Mouse (Mus musculus): ENCODE data around the gene Hist1h2ak. TPM values are rescaled to one million over a fixed set of nuclear protein-coding genes. Genes with fewer than 3 reads are reported as not detected.
A peak's percentile ranks its signal among the peaks of the same experiment; 100 is the strongest.
"Not testable (repeated sequence)": the region's sequence is repeated elsewhere in the genome, so short reads cannot be mapped to it uniquely, and the experiment has no call there.

Hist1h2ak gene
- polyA plus RNA-seq, 1 experiment from 2014 or later: 3.3 TPM

- Histone ChIP-seq H3K4me2 (ENCODE audit: low read length) (no peak overlapping the region), H3K27me3 (replicated peaks; ENCODE audit: control insufficient read depth, insufficient read depth, low read length) (no peaks in the 10 kb centered on the region), H3K36me3 (ENCODE audit: control insufficient read depth, insufficient read depth, low read length) (no peaks in the 10 kb centered on the region), H3K4me1 (ENCODE audit: control insufficient read depth, insufficient read depth, low read depth, low read length) (peaks cover 11% of the 10 kb centered on the region), H3K9ac (ENCODE audit: low read depth, low read length) (no peak overlapping the region), H3K27ac (ENCODE audit: low read depth, low read length) (no peak overlapping the region), H3K4me3 (ENCODE audit: low read length) (no peak overlapping the region), H3K9me3 (ENCODE audit: control insufficient read depth, low read length) (no peaks in the 10 kb centered on the region)
- 36% methylated on average over 5 of the region's 5 CpGs for WGBS
- ATAC-seq: no peak
These were observed 30.4 kb downstream of the Hist1h2ak start for GRCm38 (mm10) chr13:21722993-21723836.

GRCm38 (mm10) chr13:21722373-21722925 lies 31.2 kb downstream of the Hist1h2ak start:
- Histone ChIP-seq H3K4me3 (ENCODE audit: low read length) (peak overlapping the region; percentile 45), H3K36me3 (ENCODE audit: control insufficient read depth, insufficient read depth, low read length) (no peaks in the 10 kb centered on the region), H3K9ac (ENCODE audit: low read depth, low read length) (peak overlapping the region; percentile 59), H3K27me3 (replicated peaks; ENCODE audit: control insufficient read depth, insufficient read depth, low read length) (no peaks in the 10 kb centered on the region), H3K27ac (ENCODE audit: low read depth, low read length) (peak overlapping the region; percentile 81), H3K4me1 (ENCODE audit: control insufficient read depth, insufficient read depth, low read depth, low read length) (peaks cover 15% of the 10 kb centered on the region), H3K9me3 (ENCODE audit: control insufficient read depth, low read length) (no peaks in the 10 kb centered on the region), H3K4me2 (ENCODE audit: low read length) (peak overlapping the region; percentile 70)
- 4% methylated on average over 6 of the region's 11 CpGs for WGBS
- ATAC-seq: peak; percentile 19; the same call in 1 of the 2 replicates

- ATAC-seq: peak; percentile 98
- Histone ChIP-seq H3K4me1 (ENCODE audit: control insufficient read depth, insufficient read depth, low read depth, low read length) (peaks cover 18% of the 10 kb centered on the region), H3K4me2 (ENCODE audit: low read length) (peak within 1 kb of the TSS; percentile 70), H3K9ac (ENCODE audit: low read depth, low read length) (peak within 1 kb of the TSS; percentile 59), H3K27ac (ENCODE audit: low read depth, low read length) (peak within 1 kb of the TSS; percentile 81), H3K4me3 (ENCODE audit: low read length) (peak within 1 kb of the TSS; percentile 45)
- H3K9me3 ChIP-seq (ENCODE audit: control insufficient read depth, low read length); H3K36me3 ChIP-seq (ENCODE audit: control insufficient read depth, insufficient read depth, low read length); H3K27me3 ChIP-seq (replicated peaks; ENCODE audit: control insufficient read depth, insufficient read depth, low read length): not testable (repeated sequence)
- 0% methylated on average over 31 of the region's 37 CpGs for WGBS
These were observed 31.8 kb downstream of the Hist1h2ak start, which contains the start of gene Hist1h2bm for GRCm38 (mm10) chr13:21721757-21722372. Hist1h2bm (plus strand) TSS chr13:21722044.

DNA sequence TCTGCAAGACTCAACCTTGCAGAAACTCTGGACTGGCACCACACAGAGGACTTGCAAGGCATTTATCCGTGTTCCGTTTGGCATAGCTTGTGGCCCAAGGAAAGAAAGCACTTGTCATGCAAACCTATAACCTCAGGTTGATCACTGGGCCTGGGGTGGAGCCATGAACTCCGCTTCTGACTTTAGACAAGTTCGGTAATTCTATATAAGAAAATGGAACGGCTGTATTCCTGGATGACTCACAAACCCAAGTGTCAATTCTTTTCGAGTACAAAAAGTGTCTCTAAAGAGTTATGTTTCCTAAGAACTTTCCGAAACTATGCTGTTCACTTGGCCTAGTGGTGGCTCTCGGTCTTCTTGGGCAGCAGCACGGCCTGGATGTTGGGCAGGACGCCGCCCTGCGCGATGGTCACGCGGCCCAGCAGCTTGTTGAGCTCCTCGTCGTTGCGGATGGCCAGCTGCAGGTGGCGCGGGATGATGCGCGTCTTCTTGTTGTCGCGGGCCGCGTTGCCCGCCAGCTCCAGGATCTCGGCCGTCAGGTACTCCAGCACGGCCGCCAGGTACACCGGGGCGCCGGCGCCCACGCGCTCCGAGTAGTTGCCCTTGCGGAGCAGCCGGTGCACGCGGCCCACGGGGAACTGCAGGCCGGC lies 32.4 kb downstream of the Hist1h2ak start:
- 2% methylated on average over 16 of the region's 44 CpGs for WGBS
- H3K9ac ChIP-seq (ENCODE audit: low read depth, low read length): peak overlapping the region; percentile 48; the same call in 1 of the 2 replicates
- peak overlapping the region; percentile 45 for H3K4me3 ChIP-seq (ENCODE audit: low read length)
- H3K4me1 ChIP-seq (ENCODE audit: control insufficient read depth, insufficient read depth, low read depth, low read length): peaks cover 20% of the 10 kb centered on the region
- H3K27ac ChIP-seq (ENCODE audit: low read depth, low read length): peak overlapping the region; percentile 54; the same call in 1 of the 2 replicates
- not testable (repeated sequence) for H3K27me3 ChIP-seq (replicated peaks; ENCODE audit: control insufficient read depth, insufficient read depth, low read length); H3K36me3 ChIP-seq (ENCODE audit: control insufficient read depth, insufficient read depth, low read length); ATAC-seq; H3K9me3 ChIP-seq (ENCODE audit: control insufficient read depth, low read length)
- peak overlapping the region; percentile 70 for H3K4me2 ChIP-seq (ENCODE audit: low read length)

- no peaks in the 10 kb centered on the region for H3K9me3 ChIP-seq (ENCODE audit: control insufficient read depth, low read length)
- 60% methylated on average over 4 of the region's 4 CpGs for WGBS
- no peak overlapping the region for H3K27ac ChIP-seq (ENCODE audit: low read depth, low read length)
- H3K4me1 ChIP-seq (ENCODE audit: control insufficient read depth, insufficient read depth, low read depth, low read length): peaks cover 28% of the 10 kb centered on the region
- peak overlapping the region; percentile 58 for H3K9ac ChIP-seq (ENCODE audit: low read depth, low read length)
- H3K36me3 ChIP-seq (ENCODE audit: control insufficient read depth, insufficient read depth, low read length): no peaks in the 10 kb centered on the region
- H3K27me3 ChIP-seq (replicated peaks; ENCODE audit: control insufficient read depth, insufficient read depth, low read length): no peaks in the 10 kb centered on the region
- no peak for ATAC-seq
- H3K4me3 ChIP-seq (ENCODE audit: low read length): peak overlapping the region; percentile 41
- H3K4me2 ChIP-seq (ENCODE audit: low read length): peak overlapping the region; percentile 67
These were observed 35.1 kb downstream of the Hist1h2ak start for GRCm38 (mm10) chr13:21718381-21719080.

DNA sequence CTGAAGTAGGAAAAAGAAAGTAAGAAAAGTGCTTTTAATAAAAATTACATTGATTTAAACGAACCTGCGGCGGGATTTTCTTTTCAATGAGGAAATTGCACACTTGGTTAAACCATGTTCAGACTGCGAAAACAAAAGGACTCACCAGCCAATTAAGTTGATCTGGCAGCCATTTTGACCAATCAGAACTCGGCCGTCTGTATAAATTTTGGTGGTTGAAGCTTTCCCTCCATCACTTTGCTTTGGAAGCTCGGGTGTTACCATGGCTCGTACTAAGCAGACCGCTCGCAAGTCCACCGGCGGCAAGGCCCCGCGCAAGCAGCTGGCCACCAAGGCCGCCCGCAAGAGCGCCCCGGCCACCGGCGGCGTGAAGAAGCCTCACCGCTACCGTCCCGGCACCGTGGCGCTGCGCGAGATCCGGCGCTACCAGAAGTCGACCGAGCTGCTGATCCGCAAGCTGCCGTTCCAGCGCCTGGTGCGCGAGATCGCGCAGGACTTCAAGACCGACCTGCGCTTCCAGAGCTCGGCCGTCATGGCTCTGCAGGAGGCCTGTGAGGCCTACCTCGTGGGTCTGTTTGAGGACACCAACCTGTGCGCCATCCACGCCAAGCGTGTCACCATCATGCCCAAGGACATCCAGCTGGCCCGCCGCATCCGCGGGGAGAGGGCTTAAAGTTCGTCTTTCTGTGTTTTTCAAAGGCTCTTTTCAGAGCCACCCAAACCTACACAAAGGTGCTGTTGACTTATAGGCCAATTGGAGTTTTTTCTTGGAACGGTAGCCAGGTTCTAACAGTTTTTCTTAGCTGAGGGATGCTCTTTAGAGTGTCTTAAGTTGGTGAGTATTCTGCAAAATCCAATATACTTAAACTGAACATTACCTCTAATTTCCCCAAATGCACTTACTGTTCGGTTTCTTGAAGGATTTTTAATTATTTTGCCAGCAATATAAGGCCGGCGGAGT lies 36.0 kb downstream of the Hist1h2ak start, which contains the start of gene Hist1h3h:
Gene Hist1h3h, plus strand, starts transcription at position 263 of the 961 bp plus-strand sequence.
- Histone ChIP-seq H3K4me1 (ENCODE audit: control insufficient read depth, insufficient read depth, low read depth, low read length) (peaks cover 28% of the 10 kb centered on the region), H3K9ac (ENCODE audit: low read depth, low read length) (peak within 1 kb of the TSS; percentile 63), H3K4me3 (ENCODE audit: low read length) (peak within 1 kb of the TSS; percentile 45), H3K27ac (ENCODE audit: low read depth, low read length) (peak within 1 kb of the TSS; percentile 88), H3K4me2 (ENCODE audit: low read length) (peak within 1 kb of the TSS; percentile 94)
- not testable (repeated sequence) for H3K27me3 ChIP-seq (replicated peaks; ENCODE audit: control insufficient read depth, insufficient read depth, low read length); H3K9me3 ChIP-seq (ENCODE audit: control insufficient read depth, low read length); H3K36me3 ChIP-seq (ENCODE audit: control insufficient read depth, insufficient read depth, low read length)
- peak; percentile 57 for ATAC-seq
- under 1% methylated on average over 25 of the region's 56 CpGs for WGBS

DNA sequence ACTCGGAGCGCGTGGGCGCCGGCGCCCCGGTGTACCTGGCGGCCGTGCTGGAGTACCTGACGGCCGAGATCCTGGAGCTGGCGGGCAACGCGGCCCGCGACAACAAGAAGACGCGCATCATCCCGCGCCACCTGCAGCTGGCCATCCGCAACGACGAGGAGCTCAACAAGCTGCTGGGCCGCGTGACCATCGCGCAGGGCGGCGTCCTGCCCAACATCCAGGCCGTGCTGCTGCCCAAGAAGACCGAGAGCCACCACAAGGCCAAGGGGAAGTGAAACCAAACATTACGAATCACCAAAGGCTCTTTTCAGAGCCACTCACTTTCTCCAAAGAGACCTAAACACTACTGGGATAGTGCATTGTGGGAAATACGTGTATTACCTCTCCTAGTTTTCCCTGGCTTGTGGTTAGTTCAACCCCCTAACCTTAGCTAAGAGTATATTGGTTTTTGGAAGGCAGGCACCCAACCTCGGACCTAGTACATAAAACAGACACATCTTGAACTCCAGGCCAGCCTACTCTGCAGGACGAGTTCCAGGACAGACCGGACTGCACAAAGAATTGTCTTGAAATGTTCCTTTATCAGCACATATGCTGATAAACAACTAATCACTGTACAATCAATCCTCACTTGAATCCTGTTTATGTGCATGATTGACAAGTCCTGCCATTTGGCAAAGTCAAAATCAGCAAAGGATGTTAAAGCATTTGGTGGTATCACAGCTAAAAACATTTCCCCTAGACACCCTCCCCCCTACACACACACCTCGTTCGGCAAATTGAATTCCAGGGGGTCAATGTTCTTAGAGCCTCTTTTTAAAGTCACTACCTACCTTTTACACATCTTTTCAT lies 36.9 kb downstream of the Hist1h2ak start:
- H3K27me3 ChIP-seq (replicated peaks; ENCODE audit: control insufficient read depth, insufficient read depth, low read length); H3K36me3 ChIP-seq (ENCODE audit: control insufficient read depth, insufficient read depth, low read length); H3K9me3 ChIP-seq (ENCODE audit: control insufficient read depth, low read length); ATAC-seq: not testable (repeated sequence)
- peak overlapping the region; percentile 63 for H3K9ac ChIP-seq (ENCODE audit: low read depth, low read length)
- peak overlapping the region; percentile 45 for H3K4me3 ChIP-seq (ENCODE audit: low read length)
- peak overlapping the region; percentile 94 for H3K4me2 ChIP-seq (ENCODE audit: low read length)
- H3K27ac ChIP-seq (ENCODE audit: low read depth, low read length): peak overlapping the region; percentile 88
- H3K4me1 ChIP-seq (ENCODE audit: control insufficient read depth, insufficient read depth, low read depth, low read length): peaks cover 28% of the 10 kb centered on the region
- whole genome bisulfite sequencing: 0% methylated on average over 9 of the region's 38 CpGs

Data from hindbrain, embryonic 16.5 days (tissue).